Mouse (Mus musculus) Muller cell, postnatal 12 days (primary cell): ENCODE data around the gene Gm9040.
A peak's percentile ranks its signal among the peaks of the same experiment; 100 is the strongest.
"Not testable (repeated sequence)": the region's sequence is repeated elsewhere in the genome, so short reads cannot be mapped to it uniquely, and the experiment has no call there.

Source experiments
- DNase-seq: peaks from one replicate; pipeline ENCODE4 v3.0.0-alpha.2; 2015; ENCODE audit errors: inconsistent ontology term

The Gm9040 gene

DNA sequence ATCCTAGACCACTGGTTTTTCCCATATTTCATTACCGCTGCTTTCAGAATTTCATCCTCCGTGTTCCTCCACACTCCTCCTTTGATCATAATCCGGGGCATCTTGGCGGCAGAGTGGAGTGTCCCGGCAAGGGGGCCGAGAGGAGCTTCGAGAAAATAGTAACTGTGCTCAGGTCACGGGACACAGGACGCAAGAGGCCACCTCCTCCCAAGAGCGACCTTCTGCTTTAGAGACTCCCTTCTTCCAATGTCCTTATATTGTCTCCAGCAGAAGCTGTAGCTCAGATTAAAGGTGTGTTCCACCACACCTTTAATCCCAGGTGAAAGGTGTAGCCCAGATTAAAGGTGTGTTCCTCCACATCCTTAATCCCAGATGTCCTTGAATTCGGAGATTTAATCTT is at the start of gene Gm9040:
Gene Gm9040 (minus strand): TSS at position 101 of the 400 bp plus-strand sequence.
- DNase-seq: not testable (repeated sequence)

DNA sequence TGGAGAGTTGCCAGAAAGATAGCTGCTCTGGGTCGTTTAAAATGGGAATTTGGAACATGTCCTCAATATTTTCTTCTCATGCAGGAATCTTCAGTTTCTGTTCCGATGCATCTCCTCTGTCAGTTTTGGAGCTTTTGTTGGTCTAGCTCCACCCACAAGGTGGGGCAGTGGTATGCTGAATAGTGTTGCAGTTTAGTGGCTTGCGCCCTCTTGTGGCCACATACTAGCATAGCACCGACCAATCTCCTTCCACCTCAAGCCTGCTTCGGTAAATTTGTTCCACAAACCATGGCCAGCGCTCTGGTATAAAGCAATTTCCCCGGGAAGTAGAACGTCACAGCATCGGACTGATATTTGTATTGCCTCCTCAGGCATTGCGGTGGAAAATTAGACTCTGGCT is 43.7 kb upstream of the Gm9040 start:
- peak; percentile 77 for DNase-seq

DNA sequence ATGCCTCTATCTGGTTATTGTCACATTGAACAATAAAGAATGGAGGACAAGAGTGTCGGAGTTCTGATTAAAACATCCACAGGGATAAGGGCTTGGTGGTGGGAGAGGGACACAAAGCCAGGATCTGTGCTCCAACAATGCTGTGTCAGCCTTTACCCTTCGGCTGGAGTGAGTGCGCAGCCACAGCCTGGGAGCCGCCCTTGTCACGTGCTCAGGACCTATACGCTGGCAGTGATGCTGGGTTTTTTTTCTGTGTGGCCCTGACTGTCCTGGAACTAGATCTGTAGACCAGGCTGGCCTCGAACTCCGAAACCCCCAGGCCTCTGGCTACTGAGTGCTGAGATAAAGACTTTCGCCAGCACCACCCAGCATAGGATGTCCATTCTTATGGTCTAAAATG is 42.7 kb upstream of the Gm9040 start:
- DNase-seq: no peak

DNA sequence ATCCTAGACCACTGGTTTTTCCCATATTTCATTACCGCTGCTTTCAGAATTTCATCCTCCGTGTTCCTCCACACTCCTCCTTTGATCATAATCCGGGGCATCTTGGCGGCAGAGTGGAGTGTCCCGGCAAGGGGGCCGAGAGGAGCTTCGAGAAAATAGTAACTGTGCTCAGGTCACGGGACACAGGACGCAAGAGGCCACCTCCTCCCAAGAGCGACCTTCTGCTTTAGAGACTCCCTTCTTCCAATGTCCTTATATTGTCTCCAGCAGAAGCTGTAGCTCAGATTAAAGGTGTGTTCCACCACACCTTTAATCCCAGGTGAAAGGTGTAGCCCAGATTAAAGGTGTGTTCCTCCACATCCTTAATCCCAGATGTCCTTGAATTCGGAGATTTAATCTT is 27.2 kb upstream of the Gm9040 start, which contains the start of gene Gm9049:
Gene Gm9049 (minus strand): TSS at position 101 of the 400 bp plus-strand sequence.
- DNase-seq: not testable (repeated sequence)

DNA sequence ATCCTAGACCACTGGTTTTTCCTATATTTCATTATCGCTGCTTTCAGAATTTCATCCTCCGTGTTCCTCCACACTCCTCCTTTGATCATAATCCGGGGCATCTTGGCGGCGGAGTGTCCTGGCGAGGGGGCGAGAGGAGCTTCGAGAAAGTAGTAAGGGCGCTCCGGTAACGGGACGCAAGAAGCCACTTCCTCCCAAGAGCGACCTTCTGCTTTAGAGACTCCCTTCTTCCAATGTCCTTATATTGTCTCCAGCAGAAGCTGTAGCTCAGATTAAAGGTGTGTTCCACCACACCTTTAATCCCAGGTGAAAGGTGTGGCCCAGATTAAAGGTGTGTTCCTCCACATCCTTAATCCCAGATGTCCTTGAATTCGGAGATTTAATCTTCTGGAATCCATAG is 21.8 kb upstream of the Gm9040 start, which contains the start of gene Gm9048:
Gene Gm9048 (minus strand): TSS at position 101 of the 400 bp plus-strand sequence.
- DNase-seq: not testable (repeated sequence)

DNA sequence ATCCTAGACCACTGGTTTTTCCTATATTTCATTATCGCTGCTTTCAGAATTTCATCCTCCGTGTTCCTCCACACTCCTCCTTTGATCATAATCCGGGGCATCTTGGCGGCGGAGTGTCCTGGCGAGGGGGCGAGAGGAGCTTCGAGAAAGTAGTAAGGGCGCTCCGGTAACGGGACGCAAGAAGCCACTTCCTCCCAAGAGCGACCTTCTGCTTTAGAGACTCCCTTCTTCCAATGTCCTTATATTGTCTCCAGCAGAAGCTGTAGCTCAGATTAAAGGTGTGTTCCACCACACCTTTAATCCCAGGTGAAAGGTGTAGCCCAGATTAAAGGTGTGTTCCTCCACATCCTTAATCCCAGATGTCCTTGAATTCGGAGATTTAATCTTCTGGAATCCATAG is 16.4 kb upstream of the Gm9040 start, which contains the start of gene Gm9046:
Gene Gm9046 (minus strand): TSS at position 101 of the 400 bp plus-strand sequence.
- DNase-seq: not testable (repeated sequence)

DNA sequence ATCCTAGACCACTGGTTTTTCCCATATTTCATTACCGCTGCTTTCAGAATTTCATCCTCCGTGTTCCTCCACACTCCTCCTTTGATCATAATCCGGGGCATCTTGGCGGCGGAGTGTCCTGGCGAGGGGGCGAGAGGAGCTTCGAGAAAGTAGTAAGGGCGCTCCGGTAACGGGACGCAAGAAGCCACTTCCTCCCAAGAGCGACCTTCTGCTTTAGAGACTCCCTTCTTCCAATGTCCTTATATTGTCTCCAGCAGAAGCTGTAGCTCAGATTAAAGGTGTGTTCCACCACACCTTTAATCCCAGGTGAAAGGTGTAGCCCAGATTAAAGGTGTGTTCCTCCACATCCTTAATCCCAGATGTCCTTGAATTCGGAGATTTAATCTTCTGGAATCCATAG is 11.0 kb upstream of the Gm9040 start, which contains the start of gene Gm9045:
Gene Gm9045 (minus strand): TSS at position 101 of the 400 bp plus-strand sequence.
- not testable (repeated sequence) for DNase-seq

DNA sequence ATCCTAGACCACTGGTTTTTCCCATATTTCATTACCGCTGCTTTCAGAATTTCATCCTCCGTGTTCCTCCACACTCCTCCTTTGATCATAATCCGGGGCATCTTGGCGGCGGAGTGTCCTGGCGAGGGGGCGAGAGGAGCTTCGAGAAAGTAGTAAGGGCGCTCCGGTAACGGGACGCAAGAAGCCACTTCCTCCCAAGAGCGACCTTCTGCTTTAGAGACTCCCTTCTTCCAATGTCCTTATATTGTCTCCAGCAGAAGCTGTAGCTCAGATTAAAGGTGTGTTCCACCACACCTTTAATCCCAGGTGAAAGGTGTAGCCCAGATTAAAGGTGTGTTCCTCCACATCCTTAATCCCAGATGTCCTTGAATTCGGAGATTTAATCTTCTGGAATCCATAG is 5.5 kb upstream of the Gm9040 start, which contains the start of gene Gm9044:
Gene Gm9044 (minus strand): TSS at position 101 of the 400 bp plus-strand sequence.
- DNase-seq: not testable (repeated sequence)

DNA sequence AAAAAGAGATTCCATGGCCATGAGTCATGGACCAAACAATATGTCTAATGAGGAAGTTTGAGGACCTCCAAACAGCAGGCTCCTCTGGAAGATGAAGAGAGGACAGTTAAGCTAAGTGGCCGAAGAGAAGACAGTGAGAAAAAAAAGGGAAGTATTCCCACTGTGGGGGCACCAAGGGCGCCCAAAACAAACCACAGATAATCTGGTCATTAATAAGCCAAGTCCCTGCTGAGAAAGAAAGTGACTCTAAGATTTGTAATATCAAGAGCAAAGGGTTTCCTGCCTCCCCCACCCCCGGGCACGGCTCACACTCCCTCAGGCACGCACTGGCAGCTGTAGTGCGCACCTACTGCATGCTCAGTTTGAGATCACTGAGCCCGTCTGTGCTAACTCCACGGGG is 7.7 kb downstream of the Gm9040 start:
- DNase-seq: no peak

DNA sequence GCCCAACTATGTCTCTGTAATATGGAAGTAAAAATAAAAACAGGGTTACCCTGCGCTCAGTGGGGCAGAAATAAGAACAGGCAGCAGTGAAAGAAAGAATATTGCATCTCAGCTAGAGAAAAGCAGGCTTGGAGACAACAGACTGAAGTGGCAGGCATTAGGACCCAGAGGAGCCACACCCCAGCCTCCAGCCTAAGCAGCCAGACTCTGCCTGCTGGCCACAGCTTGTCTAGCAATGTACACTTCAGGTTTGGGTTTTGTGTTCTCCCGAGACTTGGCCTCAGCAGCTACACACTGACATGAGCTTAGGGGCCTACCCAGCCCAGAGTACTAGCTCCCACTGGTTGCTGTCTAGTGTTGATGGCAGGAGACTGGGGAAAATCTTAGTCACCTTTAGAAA is 24.6 kb downstream of the Gm9040 start:
- not testable (repeated sequence) for DNase-seq

DNA sequence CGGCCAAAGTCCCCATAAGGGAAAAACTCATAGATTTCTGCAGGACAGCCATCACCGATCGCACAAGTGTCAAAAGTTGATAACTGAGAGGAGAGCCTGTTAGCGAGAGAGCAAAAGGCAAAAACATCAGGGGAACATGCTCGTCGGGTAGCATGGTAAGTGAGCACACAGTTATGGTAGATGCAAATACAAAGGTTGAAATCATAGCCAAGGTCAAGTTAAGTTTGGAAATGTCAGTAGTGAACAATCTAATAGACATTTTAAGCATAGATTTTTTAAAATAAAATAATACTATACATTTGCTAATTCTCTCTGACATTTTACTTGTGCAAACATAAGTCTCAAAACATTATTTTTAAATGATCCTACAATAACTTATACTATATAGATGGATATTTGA is 31.8 kb downstream of the Gm9040 start, which contains the start of gene Iltifb:
Gene Iltifb (minus strand): TSS at position 101 of the 400 bp plus-strand sequence.
- no peak for DNase-seq

DNA sequence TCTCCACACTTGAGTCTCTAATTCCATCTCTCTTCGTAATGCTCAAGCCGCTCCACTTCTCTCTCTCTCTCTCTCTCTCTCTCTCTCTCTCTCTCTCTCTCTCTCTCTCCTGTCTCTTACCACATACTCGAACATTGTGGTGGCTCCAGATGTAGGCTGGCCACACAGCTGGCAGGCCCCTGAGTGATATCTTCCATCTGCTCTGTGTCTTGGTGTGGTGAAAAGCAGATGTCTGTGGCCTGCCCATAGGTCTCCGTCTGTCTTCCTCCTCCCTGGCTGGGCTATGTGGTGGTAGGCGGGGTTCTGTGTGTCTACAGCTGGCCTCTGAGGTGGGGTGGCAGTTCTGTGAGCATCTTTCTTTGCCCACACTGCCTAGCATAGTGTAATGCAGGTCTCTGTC is 43.8 kb downstream of the Gm9040 start:
- DNase-seq: not testable (repeated sequence)

DNA sequence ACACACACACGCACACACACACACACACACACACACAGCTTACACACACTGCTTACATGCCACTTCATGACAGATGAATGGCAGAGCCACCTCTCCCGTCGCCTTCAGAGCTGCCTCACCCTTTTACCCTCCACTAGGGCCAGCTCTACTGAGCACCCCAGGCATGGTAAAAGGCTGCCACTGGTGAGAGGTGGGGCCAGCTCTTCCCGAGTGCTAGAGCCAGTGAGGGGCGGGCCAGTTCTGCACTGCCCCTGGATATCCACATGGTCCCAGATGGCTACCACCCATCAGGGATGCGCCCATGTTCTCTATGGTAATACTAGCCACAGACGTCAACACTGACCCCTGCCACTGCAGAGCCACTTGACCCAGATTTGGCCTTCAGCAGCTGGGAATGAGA is 44.2 kb downstream of the Gm9040 start:
- not testable (repeated sequence) for DNase-seq

DNA sequence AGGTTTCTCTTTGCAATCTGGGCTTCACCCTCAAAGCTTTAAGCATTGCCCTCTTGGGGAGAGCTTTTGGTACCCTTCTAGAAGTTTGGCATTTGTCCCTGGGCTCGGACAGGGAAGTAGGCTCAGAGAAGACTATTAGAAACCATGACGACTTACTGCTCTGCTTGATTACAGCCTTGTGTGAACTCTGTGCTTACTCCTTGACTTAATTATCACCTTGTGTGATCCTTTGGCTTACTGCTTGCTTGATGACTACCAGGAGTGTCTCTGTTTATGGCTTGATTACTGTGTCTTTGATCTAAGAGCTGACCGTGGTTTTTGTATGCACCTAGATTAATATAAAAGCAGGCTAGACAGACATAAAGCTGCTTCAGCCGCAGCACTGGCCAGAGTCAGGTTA is 48.7 kb downstream of the Gm9040 start:
- DNase-seq: not testable (repeated sequence)
